Mouse (Mus musculus): Measurements from ENCODE around the gene Tsen15. TPM values are rescaled to one million over a fixed set of nuclear protein-coding genes. Genes with fewer than 3 reads are reported as not detected.

Tsen15 gene
- total and polyA plus RNA-seq, 2 experiments from 2014 or later = 29.1 to 281 TPM

DNA sequence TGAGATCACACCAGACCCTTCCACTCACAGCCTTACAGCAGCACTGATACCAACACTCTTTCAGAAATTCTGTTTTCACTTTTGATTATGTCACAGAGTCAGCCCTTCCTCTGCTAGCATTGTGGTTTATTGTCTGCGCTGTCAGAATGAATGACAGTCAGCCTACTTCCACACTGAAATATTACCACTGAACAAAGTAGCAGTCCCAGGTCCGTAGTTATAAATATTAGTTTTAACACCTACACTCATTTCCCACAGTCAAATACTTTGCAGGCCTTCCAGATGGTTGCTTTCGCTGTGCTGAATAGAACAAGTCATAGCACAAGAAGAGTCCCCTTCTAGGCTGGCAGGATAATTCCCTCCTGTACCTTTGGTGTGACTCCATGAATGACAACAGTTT lies 35.8 kb upstream of the Tsen15 start:
- Histone ChIP-seq H3K36me3 (replicated peaks; ENCODE audit: control insufficient read depth, insufficient read depth, low read length) (no peaks in the 10 kb centered on the region), H3K4me3 (ENCODE audit: low read depth, low read length) (no peak overlapping the region), H3K27me3 (ENCODE audit: control insufficient read depth, insufficient read depth, low read length) (no peaks in the 10 kb centered on the region), H3K27ac (ENCODE audit: low read depth) (no peak overlapping the region), H3K4me2 (ENCODE audit: low read depth, low read length) (no peak overlapping the region), H3K4me1 (ENCODE audit: control insufficient read depth, insufficient read depth) (peaks cover 8% of the 10 kb centered on the region; the same call in 1 of the 2 replicates), H3K9me3 (replicated peaks; ENCODE audit: control insufficient read depth, low read length) (no peaks in the 10 kb centered on the region), H3K9ac (replicated peaks; ENCODE audit: low read depth, low read length) (no peak overlapping the region)
- DNase-seq (ENCODE audit: low spot score) (no peak), ATAC-seq (ENCODE audit: insufficient read depth, low read depth) (no peak)
- 52% methylated on average over 3 of the region's 3 CpGs for WGBS
- TF ChIP-seq CTCF (IDR thresholded peaks at IDR 0.05; ENCODE audit: low read depth) (no peak), EP300 (IDR thresholded peaks at IDR 0.05; ENCODE audit: low read depth) (no peak)

DNA sequence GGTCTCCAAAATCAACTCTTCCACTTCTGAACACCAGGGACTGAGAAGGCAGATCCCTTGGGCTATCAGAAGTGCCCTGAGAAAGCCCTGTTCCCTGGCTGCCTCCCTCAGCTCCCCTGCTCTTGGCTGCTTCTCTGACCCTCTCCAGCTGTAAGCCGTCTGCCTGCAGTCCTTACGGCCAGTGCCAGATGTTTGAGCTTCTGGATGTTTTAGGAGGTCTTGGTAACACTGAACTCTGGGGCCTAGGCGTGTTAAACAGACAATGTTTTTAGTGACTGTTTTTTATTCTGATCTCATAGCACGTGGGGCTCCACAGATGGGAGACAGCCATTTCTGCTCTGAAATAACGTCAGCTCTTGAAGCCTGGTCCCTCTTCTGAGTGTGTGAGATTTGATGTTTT lies 31.1 kb upstream of the Tsen15 start:
- Histone ChIP-seq H3K4me3 (ENCODE audit: low read depth, low read length) (no peak overlapping the region), H3K9me3 (replicated peaks; ENCODE audit: control insufficient read depth, low read length) (no peaks in the 10 kb centered on the region), H3K27ac (ENCODE audit: low read depth) (peak overlapping the region; percentile 32; the same call in 1 of the 2 replicates), H3K4me1 (ENCODE audit: control insufficient read depth, insufficient read depth) (no peaks in the 10 kb centered on the region), H3K4me2 (ENCODE audit: low read depth, low read length) (no peak overlapping the region), H3K36me3 (replicated peaks; ENCODE audit: control insufficient read depth, insufficient read depth, low read length) (no peaks in the 10 kb centered on the region), H3K9ac (replicated peaks; ENCODE audit: low read depth, low read length) (no peak overlapping the region), H3K27me3 (ENCODE audit: control insufficient read depth, insufficient read depth, low read length) (no peaks in the 10 kb centered on the region)
- WGBS = 41% methylated on average over 5 of the region's 5 CpGs
- DNase-seq (ENCODE audit: low spot score) (peak; percentile 36), ATAC-seq (ENCODE audit: insufficient read depth, low read depth) (peak; percentile 39; the same call in 1 of the 2 replicates)
- no peak for TF ChIP-seq EP300 (IDR thresholded peaks at IDR 0.05; ENCODE audit: low read depth)
- no peak for TF ChIP-seq CTCF (IDR thresholded peaks at IDR 0.05; ENCODE audit: low read depth)

- DNase-seq (ENCODE audit: low spot score) = no peak
- H3K4me2 ChIP-seq (ENCODE audit: low read depth, low read length) = no peak overlapping the region
- H3K36me3 ChIP-seq (replicated peaks; ENCODE audit: control insufficient read depth, insufficient read depth, low read length) = no peaks in the 10 kb centered on the region; the same call in 1 of the 2 replicates
- 45% methylated on average over 13 of the region's 13 CpGs for WGBS
- H3K4me1 ChIP-seq (ENCODE audit: control insufficient read depth, insufficient read depth) = no peaks in the 10 kb centered on the region
- TF ChIP-seq EP300 (IDR thresholded peaks at IDR 0.05; ENCODE audit: low read depth) (no peak), CTCF (IDR thresholded peaks at IDR 0.05; ENCODE audit: low read depth) (no peak)
- no peak overlapping the region for H3K9ac ChIP-seq (replicated peaks; ENCODE audit: low read depth, low read length)
- 0 out of 2 replicates have a peak, but pooled peaks have one; percentile 24 for ATAC-seq (ENCODE audit: insufficient read depth, low read depth)
- H3K9me3 ChIP-seq (replicated peaks; ENCODE audit: control insufficient read depth, low read length) = no peaks in the 10 kb centered on the region
- H3K27ac ChIP-seq (ENCODE audit: low read depth) = no peak overlapping the region
- no peaks in the 10 kb centered on the region for H3K27me3 ChIP-seq (ENCODE audit: control insufficient read depth, insufficient read depth, low read length)
- no peak overlapping the region for H3K4me3 ChIP-seq (ENCODE audit: low read depth, low read length)
Observed at GRCm38 (mm10) chr1:152416306-152416904, 29.9 kb upstream of the Tsen15 start.

- no peak overlapping the region for H3K4me2 ChIP-seq (ENCODE audit: low read depth, low read length)
- no peaks in the 10 kb centered on the region for H3K4me1 ChIP-seq (ENCODE audit: control insufficient read depth, insufficient read depth)
- ATAC-seq (ENCODE audit: insufficient read depth, low read depth) = no peak
- H3K27ac ChIP-seq (ENCODE audit: low read depth) = no peak overlapping the region
- no peak overlapping the region for H3K4me3 ChIP-seq (ENCODE audit: low read depth, low read length)
- H3K36me3 ChIP-seq (replicated peaks; ENCODE audit: control insufficient read depth, insufficient read depth, low read length) = no peaks in the 10 kb centered on the region; the same call in 1 of the 2 replicates
- 77% methylated on average over 10 of the region's 10 CpGs for WGBS
- no peak overlapping the region for H3K9ac ChIP-seq (replicated peaks; ENCODE audit: low read depth, low read length)
- H3K9me3 ChIP-seq (replicated peaks; ENCODE audit: control insufficient read depth, low read length) = no peaks in the 10 kb centered on the region
- DNase-seq (ENCODE audit: low spot score) = no peak
- no peaks in the 10 kb centered on the region for H3K27me3 ChIP-seq (ENCODE audit: control insufficient read depth, insufficient read depth, low read length)
- TF ChIP-seq CTCF (IDR thresholded peaks at IDR 0.05; ENCODE audit: low read depth) (no peak), EP300 (IDR thresholded peaks at IDR 0.05; ENCODE audit: low read depth) (no peak)
Observed at GRCm38 (mm10) chr1:152414451-152414850, 28.0 kb upstream of the Tsen15 start.

- TF ChIP-seq CTCF (IDR thresholded peaks at IDR 0.05; ENCODE audit: low read depth) (no peak), EP300 (IDR thresholded peaks at IDR 0.05; ENCODE audit: low read depth) (no peak)
- Histone ChIP-seq H3K9ac (replicated peaks; ENCODE audit: low read depth, low read length) (no peak overlapping the region), H3K36me3 (replicated peaks; ENCODE audit: control insufficient read depth, insufficient read depth, low read length) (no peaks in the 10 kb centered on the region; the same call in 1 of the 2 replicates), H3K27me3 (ENCODE audit: control insufficient read depth, insufficient read depth, low read length) (no peaks in the 10 kb centered on the region), H3K4me3 (ENCODE audit: low read depth, low read length) (no peak overlapping the region), H3K4me2 (ENCODE audit: low read depth, low read length) (no peak overlapping the region), H3K9me3 (replicated peaks; ENCODE audit: control insufficient read depth, low read length) (no peaks in the 10 kb centered on the region), H3K4me1 (ENCODE audit: control insufficient read depth, insufficient read depth) (no peaks in the 10 kb centered on the region), H3K27ac (ENCODE audit: low read depth) (no peak overlapping the region)
- DNase-seq (ENCODE audit: low spot score) (no peak), ATAC-seq (ENCODE audit: insufficient read depth, low read depth) (no peak)
- WGBS = 60% methylated on average over 1 of the region's 1 CpGs
Observed at GRCm38 (mm10) chr1:152413961-152414360, 27.5 kb upstream of the Tsen15 start.

GRCm38 (mm10) chr1:152413116-152413515 lies 26.6 kb upstream of the Tsen15 start:
- Histone ChIP-seq H3K9ac (replicated peaks; ENCODE audit: low read depth, low read length) (no peak overlapping the region), H3K36me3 (replicated peaks; ENCODE audit: control insufficient read depth, insufficient read depth, low read length) (no peaks in the 10 kb centered on the region; the same call in 1 of the 2 replicates), H3K4me2 (ENCODE audit: low read depth, low read length) (no peak overlapping the region), H3K9me3 (replicated peaks; ENCODE audit: control insufficient read depth, low read length) (no peaks in the 10 kb centered on the region), H3K4me3 (ENCODE audit: low read depth, low read length) (no peak overlapping the region), H3K27ac (ENCODE audit: low read depth) (no peak overlapping the region), H3K27me3 (ENCODE audit: control insufficient read depth, insufficient read depth, low read length) (no peaks in the 10 kb centered on the region), H3K4me1 (ENCODE audit: control insufficient read depth, insufficient read depth) (no peaks in the 10 kb centered on the region)
- no peak for ATAC-seq (ENCODE audit: insufficient read depth, low read depth)
- WGBS = 94% methylated on average over 2 of the region's 2 CpGs
- DNase-seq (ENCODE audit: low spot score) = no peak
- TF ChIP-seq CTCF (IDR thresholded peaks at IDR 0.05; ENCODE audit: low read depth) = no peak
- TF ChIP-seq EP300 (IDR thresholded peaks at IDR 0.05; ENCODE audit: low read depth) = no peak

Data from heart, postnatal 0 days (tissue).